Mouse (Mus musculus): Measurements from ENCODE around the gene Sytl3. TPM values are rescaled to one million over a fixed set of nuclear protein-coding genes. Genes with fewer than 3 reads are reported as not detected.
A peak's percentile ranks its signal among the peaks of the same experiment; 100 is the strongest.

The Sytl3 gene
- polyA plus RNA-seq, 1 experiment from 2014 or later = 0.47 TPM

GRCm38 (mm10) chr17:6775221-6775620 is 116.3 kb downstream of the Sytl3 start:
- 86% methylated on average over 9 of the region's 9 CpGs for WGBS
- Histone ChIP-seq H3K4me1 (replicated peaks; ENCODE audit: control insufficient read depth, insufficient read depth, low read length) (peaks cover 18% of the 10 kb centered on the region), H3K27me3 (replicated peaks; ENCODE audit: control insufficient read depth, insufficient read depth, low read length) (no peaks in the 10 kb centered on the region), H3K9ac (ENCODE audit: low read length) (no peak overlapping the region), H3K4me3 (ENCODE audit: low read depth, low read length) (no peak overlapping the region), H3K4me2 (ENCODE audit: low read length) (no peak overlapping the region), H3K9me3 (ENCODE audit: control insufficient read depth, low read length) (no peaks in the 10 kb centered on the region), H3K36me3 (ENCODE audit: control insufficient read depth, insufficient read depth, low read length) (no peaks in the 10 kb centered on the region), H3K27ac (ENCODE audit: low read depth) (no peak overlapping the region)
- no peak for ATAC-seq (replicated peaks; ENCODE audit: low FRiP score, low TSS enrichment, low read depth)
- no peak for DNase-seq (ENCODE audit: low spot score)

GRCm38 (mm10) chr17:6775671-6776070 is 116.8 kb downstream of the Sytl3 start:
- ATAC-seq (replicated peaks; ENCODE audit: low FRiP score, low TSS enrichment, low read depth) (no peak), DNase-seq (ENCODE audit: low spot score) (no peak)
- Histone ChIP-seq H3K27me3 (replicated peaks; ENCODE audit: control insufficient read depth, insufficient read depth, low read length) (no peaks in the 10 kb centered on the region), H3K27ac (ENCODE audit: low read depth) (no peak overlapping the region), H3K4me3 (ENCODE audit: low read depth, low read length) (no peak overlapping the region), H3K9me3 (ENCODE audit: control insufficient read depth, low read length) (no peaks in the 10 kb centered on the region), H3K4me1 (replicated peaks; ENCODE audit: control insufficient read depth, insufficient read depth, low read length) (peaks cover 18% of the 10 kb centered on the region), H3K9ac (ENCODE audit: low read length) (no peak overlapping the region), H3K36me3 (ENCODE audit: control insufficient read depth, insufficient read depth, low read length) (no peaks in the 10 kb centered on the region), H3K4me2 (ENCODE audit: low read length) (no peak overlapping the region)
- 70% methylated on average over 4 of the region's 4 CpGs for WGBS

- Histone ChIP-seq H3K4me3 (ENCODE audit: low read depth, low read length) (no peak overlapping the region), H3K4me1 (replicated peaks; ENCODE audit: control insufficient read depth, insufficient read depth, low read length) (peaks cover 18% of the 10 kb centered on the region), H3K4me2 (ENCODE audit: low read length) (no peak overlapping the region), H3K27me3 (replicated peaks; ENCODE audit: control insufficient read depth, insufficient read depth, low read length) (peaks cover 2% of the 10 kb centered on the region; the same call in 1 of the 2 replicates), H3K36me3 (ENCODE audit: control insufficient read depth, insufficient read depth, low read length) (no peaks in the 10 kb centered on the region), H3K9ac (ENCODE audit: low read length) (no peak overlapping the region), H3K27ac (ENCODE audit: low read depth) (no peak overlapping the region), H3K9me3 (ENCODE audit: control insufficient read depth, low read length) (no peaks in the 10 kb centered on the region)
- ATAC-seq (replicated peaks; ENCODE audit: low FRiP score, low TSS enrichment, low read depth) (no peak), DNase-seq (ENCODE audit: low spot score) (no peak)
- WGBS = 61% methylated on average over 6 of the region's 6 CpGs
These were observed 117.2 kb downstream of the Sytl3 start for GRCm38 (mm10) chr17:6776123-6776522.

- DNase-seq (ENCODE audit: low spot score) (no peak), ATAC-seq (replicated peaks; ENCODE audit: low FRiP score, low TSS enrichment, low read depth) (no peak)
- H3K9me3 ChIP-seq (ENCODE audit: control insufficient read depth, low read length) = no peaks in the 10 kb centered on the region
- no peak overlapping the region for H3K4me3 ChIP-seq (ENCODE audit: low read depth, low read length)
- H3K4me1 ChIP-seq (replicated peaks; ENCODE audit: control insufficient read depth, insufficient read depth, low read length) = peaks cover 18% of the 10 kb centered on the region
- H3K9ac ChIP-seq (ENCODE audit: low read length) = no peak overlapping the region
- H3K27me3 ChIP-seq (replicated peaks; ENCODE audit: control insufficient read depth, insufficient read depth, low read length) = peaks cover 4% of the 10 kb centered on the region; the same call in 1 of the 2 replicates
- H3K27ac ChIP-seq (ENCODE audit: low read depth) = no peak overlapping the region
- no peaks in the 10 kb centered on the region for H3K36me3 ChIP-seq (ENCODE audit: control insufficient read depth, insufficient read depth, low read length)
- WGBS = 40% methylated on average over 5 of the region's 5 CpGs
- H3K4me2 ChIP-seq (ENCODE audit: low read length) = no peak overlapping the region
These were observed 117.7 kb downstream of the Sytl3 start for GRCm38 (mm10) chr17:6776576-6776975.

- 50% methylated on average over 6 of the region's 6 CpGs for WGBS
- H3K9ac ChIP-seq (ENCODE audit: low read length) = no peak overlapping the region
- no peak for DNase-seq (ENCODE audit: low spot score)
- no peaks in the 10 kb centered on the region for H3K9me3 ChIP-seq (ENCODE audit: control insufficient read depth, low read length)
- H3K4me2 ChIP-seq (ENCODE audit: low read length) = no peak overlapping the region
- ATAC-seq (replicated peaks; ENCODE audit: low FRiP score, low TSS enrichment, low read depth) = no peak
- no peaks in the 10 kb centered on the region for H3K36me3 ChIP-seq (ENCODE audit: control insufficient read depth, insufficient read depth, low read length)
- peaks cover 7% of the 10 kb centered on the region; the same call in 1 of the 2 replicates for H3K27me3 ChIP-seq (replicated peaks; ENCODE audit: control insufficient read depth, insufficient read depth, low read length)
- peaks cover 18% of the 10 kb centered on the region for H3K4me1 ChIP-seq (replicated peaks; ENCODE audit: control insufficient read depth, insufficient read depth, low read length)
- H3K27ac ChIP-seq (ENCODE audit: low read depth) = no peak overlapping the region; the same call in 1 of the 2 replicates
- no peak overlapping the region for H3K4me3 ChIP-seq (ENCODE audit: low read depth, low read length)
These were observed 118.2 kb downstream of the Sytl3 start for GRCm38 (mm10) chr17:6777061-6777460.

- Histone ChIP-seq H3K27me3 (replicated peaks; ENCODE audit: control insufficient read depth, insufficient read depth, low read length) (peaks cover 7% of the 10 kb centered on the region; the same call in 1 of the 2 replicates), H3K4me2 (ENCODE audit: low read length) (peak overlapping the region; percentile 82), H3K4me1 (replicated peaks; ENCODE audit: control insufficient read depth, insufficient read depth, low read length) (peaks cover 18% of the 10 kb centered on the region), H3K9me3 (ENCODE audit: control insufficient read depth, low read length) (no peaks in the 10 kb centered on the region), H3K36me3 (ENCODE audit: control insufficient read depth, insufficient read depth, low read length) (no peaks in the 10 kb centered on the region), H3K4me3 (ENCODE audit: low read depth, low read length) (peak overlapping the region; percentile 89), H3K9ac (ENCODE audit: low read length) (no peak overlapping the region), H3K27ac (ENCODE audit: low read depth) (no peak overlapping the region; the same call in 1 of the 2 replicates)
- ATAC-seq (replicated peaks; ENCODE audit: low FRiP score, low TSS enrichment, low read depth) (no peak), DNase-seq (ENCODE audit: low spot score) (no peak)
- 57% methylated on average over 12 of the region's 12 CpGs for WGBS
These were observed 118.9 kb downstream of the Sytl3 start for GRCm38 (mm10) chr17:6777629-6778331.

- Histone ChIP-seq H3K27ac (ENCODE audit: low read depth) (peak overlapping the region; percentile 57), H3K9me3 (ENCODE audit: control insufficient read depth, low read length) (no peaks in the 10 kb centered on the region), H3K27me3 (replicated peaks; ENCODE audit: control insufficient read depth, insufficient read depth, low read length) (peaks cover 7% of the 10 kb centered on the region; the same call in 1 of the 2 replicates), H3K4me1 (replicated peaks; ENCODE audit: control insufficient read depth, insufficient read depth, low read length) (peaks cover 18% of the 10 kb centered on the region), H3K36me3 (ENCODE audit: control insufficient read depth, insufficient read depth, low read length) (no peaks in the 10 kb centered on the region), H3K9ac (ENCODE audit: low read length) (peak overlapping the region; percentile 23; the same call in 1 of the 2 replicates), H3K4me2 (ENCODE audit: low read length) (peak overlapping the region; percentile 82), H3K4me3 (ENCODE audit: low read depth, low read length) (peak overlapping the region; percentile 89)
- ATAC-seq (replicated peaks; ENCODE audit: low FRiP score, low TSS enrichment, low read depth) (no peak), DNase-seq (ENCODE audit: low spot score) (peak; percentile 79)
- WGBS = under 1% methylated on average over 9 of the region's 9 CpGs
These were observed 119.4 kb downstream of the Sytl3 start for GRCm38 (mm10) chr17:6778332-6778683.

GRCm38 (mm10) chr17:6778771-6779509 is 120.0 kb downstream of the Sytl3 start:
- no peak for ATAC-seq (replicated peaks; ENCODE audit: low FRiP score, low TSS enrichment, low read depth)
- Histone ChIP-seq H3K27me3 (replicated peaks; ENCODE audit: control insufficient read depth, insufficient read depth, low read length) (peaks cover 7% of the 10 kb centered on the region; the same call in 1 of the 2 replicates), H3K4me1 (replicated peaks; ENCODE audit: control insufficient read depth, insufficient read depth, low read length) (peaks cover 22% of the 10 kb centered on the region)

More at GRCm38 (mm10) chr17:6778771-6779509, 120.0 kb downstream of the Sytl3 start:
- H3K4me2 ChIP-seq (ENCODE audit: low read length) = peak overlapping the region; percentile 82
- no peaks in the 10 kb centered on the region for H3K36me3 ChIP-seq (ENCODE audit: control insufficient read depth, insufficient read depth, low read length)
- peak overlapping the region; percentile 89 for H3K4me3 ChIP-seq (ENCODE audit: low read depth, low read length)
- peak overlapping the region; percentile 23 for H3K9ac ChIP-seq (ENCODE audit: low read length)
- WGBS = 6% methylated on average over 23 of the region's 23 CpGs
- no peaks in the 10 kb centered on the region for H3K9me3 ChIP-seq (ENCODE audit: control insufficient read depth, low read length)
- peak overlapping the region; percentile 57 for H3K27ac ChIP-seq (ENCODE audit: low read depth)
- DNase-seq (ENCODE audit: low spot score) = peak; percentile 80
